Mouse (Mus musculus) intestine, embryonic 15.5 days (tissue): ENCODE measurements around the gene Fam84b. TPM values are rescaled to one million over a fixed set of nuclear protein-coding genes. Genes with fewer than 3 reads are reported as not detected.
"Not testable (repeated sequence)": the region's sequence is repeated elsewhere in the genome, so short reads cannot be mapped to it uniquely, and the experiment has no call there.

ENCODE experiments used
- ATAC-seq: fragments of 200-750 bp; cut with Nextera tagmentation; 2 replicates; pipeline ENCODE4 v1.8.0; 2017; ENCODE audit warnings: moderate TSS enrichment, moderate library complexity
- H3K27ac ChIP-seq: fragments of 300-500 bp; sonication (generic); 2 replicates; pipeline ENCODE4 v1.5.1; 2015; ENCODE audit warnings: mild to moderate bottlenecking, inconsistent platforms
- H3K27me3 ChIP-seq: fragments of 300-500 bp; sonication (generic); replicated peaks from 2 replicates; pipeline ENCODE4 v1.6.1; 2015; ENCODE audit warnings: inconsistent platforms
- H3K36me3 ChIP-seq: fragments of 300-500 bp; sonication (generic); 2 replicates; pipeline ENCODE4 v1.6.1; 2015; ENCODE audit warnings: inconsistent platforms
- H3K4me1 ChIP-seq: fragments of 300-500 bp; sonication (generic); replicated peaks from 2 replicates; pipeline ENCODE4 v1.6.1; 2015; ENCODE audit warnings: inconsistent platforms
- H3K4me2 ChIP-seq: fragments of 300-500 bp; sonication (generic); replicated peaks from 2 replicates; pipeline ENCODE4 v1.6.1; 2015; ENCODE audit warnings: mild to moderate bottlenecking, inconsistent platforms
- H3K4me3 ChIP-seq: fragments of 300-500 bp; sonication (generic); replicated peaks from 2 replicates; pipeline ENCODE4 v1.5.1; 2015; ENCODE audit warnings: inconsistent platforms
- H3K9ac ChIP-seq: fragments of 300-500 bp; sonication (generic); 2 replicates; pipeline ENCODE4 v1.6.1; 2015; ENCODE audit warnings: inconsistent platforms
- H3K9me3 ChIP-seq: fragments of 300-500 bp; sonication (generic); 2 replicates; pipeline ENCODE4 v1.6.1; 2016; ENCODE audit warnings: inconsistent platforms
- WGBS: fragments of 180-500 bp; shearing (Covaris S2); methylation state at CpG from one replicate; pipeline ENCODE4 v1.1.7; 2015; 5-methylcytosine and 5-hydroxymethylcytosine counted together
- polyA plus RNA-seq: library from polyadenylated mRNA; unstranded; fragments of >200 nt; fragmentation: Nextera tagmentation; extraction: Ambion mirVana; gene quantifications from 2 replicates; pipeline ENCODE4 v1.2.1, GENCODE M21; 2015

Fam84b gene
- polyA plus RNA-seq, 1 experiment from 2014 or later = 41.0 TPM

GRCm38 (mm10) chr15:60841785-60842184 is 11.8 kb downstream of the Fam84b start:
- H3K27ac ChIP-seq = no peak overlapping the region
- H3K9ac ChIP-seq = no peak overlapping the region
- no peak overlapping the region for H3K4me2 ChIP-seq
- H3K27me3 ChIP-seq = no peaks in the 10 kb centered on the region
- H3K36me3 ChIP-seq = no peaks in the 10 kb centered on the region
- H3K4me1 ChIP-seq = 0 out of 2 replicates have a peak, but pooled peaks cover 6% of the 10 kb centered on the region
- WGBS = 29% methylated on average over 4 of the region's 4 CpGs
- no peaks in the 10 kb centered on the region for H3K9me3 ChIP-seq
- no peak for ATAC-seq
- no peak overlapping the region for H3K4me3 ChIP-seq

DNA sequence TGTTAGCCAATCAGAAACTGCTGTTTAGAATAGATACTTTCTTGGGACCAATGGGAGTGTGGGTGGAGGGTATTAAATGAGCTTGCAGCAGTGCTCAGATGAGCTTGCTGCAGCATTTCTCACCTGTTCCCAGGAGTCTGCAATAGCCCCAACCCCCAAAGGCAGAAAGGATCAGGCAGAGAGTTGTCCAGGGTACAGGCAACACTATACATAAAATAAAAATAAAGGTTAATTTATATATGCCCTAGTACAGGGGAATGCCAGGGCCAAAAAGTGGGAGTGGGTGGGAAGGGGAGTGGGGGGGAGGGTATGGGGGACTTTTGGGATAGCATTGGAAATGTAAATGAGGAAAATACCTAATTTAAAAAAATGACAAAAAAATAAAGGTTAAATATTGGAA is 12.3 kb downstream of the Fam84b start:
- not testable (repeated sequence) for ATAC-seq, H3K4me3 ChIP-seq, H3K36me3 ChIP-seq, H3K4me1 ChIP-seq, H3K9ac ChIP-seq, H3K4me2 ChIP-seq, H3K27me3 ChIP-seq, H3K9me3 ChIP-seq, H3K27ac ChIP-seq

DNA sequence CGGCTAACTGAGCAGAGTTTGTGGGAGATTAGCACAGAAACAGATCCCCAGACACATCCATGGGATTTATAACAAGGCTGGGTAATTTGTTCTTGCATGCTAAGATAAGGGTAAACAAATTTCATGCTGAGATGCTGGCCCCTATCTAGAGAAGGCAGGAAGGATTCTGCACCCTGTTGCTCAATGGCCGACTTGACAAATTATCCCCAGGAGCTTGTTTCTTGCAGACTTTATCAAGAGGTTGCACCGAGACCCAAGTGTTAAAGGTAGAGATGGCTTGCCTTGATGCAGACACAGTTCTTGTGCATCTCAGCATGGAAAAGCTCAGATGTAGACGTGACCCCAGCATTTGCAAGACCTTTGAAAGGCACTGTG is 13.3 kb downstream of the Fam84b start:
- H3K4me2 ChIP-seq = no peak overlapping the region
- H3K4me3 ChIP-seq = no peak overlapping the region
- no peak for ATAC-seq
- H3K9me3 ChIP-seq = no peaks in the 10 kb centered on the region
- H3K9ac ChIP-seq = no peak overlapping the region
- no peak overlapping the region for H3K27ac ChIP-seq
- 36% methylated on average over 4 of the region's 4 CpGs for WGBS
- no peaks in the 10 kb centered on the region for H3K27me3 ChIP-seq
- 0 out of 2 replicates have a peak, but pooled peaks cover 6% of the 10 kb centered on the region for H3K4me1 ChIP-seq
- H3K36me3 ChIP-seq = no peaks in the 10 kb centered on the region

DNA sequence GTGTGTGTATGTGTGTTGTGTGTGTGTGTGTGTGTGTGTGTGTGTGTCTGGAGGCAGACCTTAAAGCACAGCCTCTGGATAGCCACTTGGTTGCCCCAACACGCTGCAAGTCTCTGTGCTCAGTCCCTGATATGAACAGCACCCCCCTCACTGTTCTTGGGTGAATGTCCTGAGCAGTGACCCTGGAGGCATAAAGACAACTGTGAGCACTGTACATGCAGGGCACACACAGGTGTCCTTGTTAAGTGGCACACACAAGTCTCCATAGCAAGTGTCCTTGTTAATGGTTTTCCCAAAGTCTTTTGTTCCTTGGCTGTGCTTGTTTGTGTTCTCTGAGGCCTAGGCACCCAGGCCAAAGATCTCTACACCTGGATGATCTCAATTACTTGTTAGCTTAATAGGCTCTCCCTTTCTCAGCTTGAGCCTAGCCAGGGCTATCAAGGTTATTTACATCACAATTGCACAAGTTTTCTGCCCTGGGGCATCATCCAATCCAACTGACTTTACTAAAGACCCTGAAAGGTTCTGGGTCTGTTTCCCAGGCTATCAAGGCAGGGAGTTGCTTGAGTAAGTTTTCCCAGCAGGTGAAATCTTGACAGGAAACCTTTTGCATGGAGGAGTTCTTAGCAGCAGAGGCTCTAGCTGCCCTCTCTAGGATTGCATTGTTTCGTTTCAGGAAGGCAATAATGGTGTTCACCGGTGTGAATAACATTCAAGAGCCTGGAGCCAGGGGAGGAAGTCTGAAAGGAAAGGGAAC is 13.9 kb downstream of the Fam84b start:
- ATAC-seq = no peak
- no peaks in the 10 kb centered on the region for H3K27me3 ChIP-seq
- no peak overlapping the region for H3K4me2 ChIP-seq
- H3K27ac ChIP-seq = 0 out of 2 replicates have a peak overlapping the region, but pooled peaks have one; percentile 4
- H3K9me3 ChIP-seq = no peaks in the 10 kb centered on the region
- WGBS = 30% methylated on average over 3 of the region's 3 CpGs
- H3K4me3 ChIP-seq = no peak overlapping the region
- H3K36me3 ChIP-seq = no peaks in the 10 kb centered on the region
- H3K4me1 ChIP-seq = 0 out of 2 replicates have a peak, but pooled peaks cover 6% of the 10 kb centered on the region
- no peak overlapping the region for H3K9ac ChIP-seq

DNA sequence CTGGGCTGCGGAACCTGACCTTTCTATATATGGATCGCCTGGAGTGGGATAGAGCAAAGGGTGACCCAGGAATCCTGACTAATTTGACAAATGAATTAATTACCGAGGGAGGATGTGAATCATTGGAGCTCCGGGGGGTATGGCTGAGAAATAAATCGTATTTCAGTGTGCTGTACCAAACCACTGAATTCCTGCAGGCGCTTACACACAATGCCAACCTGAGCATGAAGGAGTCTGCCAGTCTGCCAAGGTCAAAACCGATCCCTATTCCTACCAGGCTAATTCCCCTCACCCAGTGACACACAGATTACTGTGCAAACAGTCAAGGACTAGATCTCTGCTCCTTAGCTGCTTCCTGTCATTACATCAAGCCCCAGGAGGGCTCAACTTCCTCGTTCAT is 15.4 kb downstream of the Fam84b start:
- Histone ChIP-seq H3K27ac (peak overlapping the region; percentile 65), H3K36me3 (no peaks in the 10 kb centered on the region), H3K27me3 (no peaks in the 10 kb centered on the region), H3K4me2 (no peak overlapping the region), H3K4me1 (0 out of 2 replicates have a peak, but pooled peaks cover 6% of the 10 kb centered on the region), H3K4me3 (no peak overlapping the region), H3K9me3 (no peaks in the 10 kb centered on the region), H3K9ac (no peak overlapping the region)
- 57% methylated on average over 8 of the region's 8 CpGs for WGBS
- ATAC-seq = peak; percentile 31

DNA sequence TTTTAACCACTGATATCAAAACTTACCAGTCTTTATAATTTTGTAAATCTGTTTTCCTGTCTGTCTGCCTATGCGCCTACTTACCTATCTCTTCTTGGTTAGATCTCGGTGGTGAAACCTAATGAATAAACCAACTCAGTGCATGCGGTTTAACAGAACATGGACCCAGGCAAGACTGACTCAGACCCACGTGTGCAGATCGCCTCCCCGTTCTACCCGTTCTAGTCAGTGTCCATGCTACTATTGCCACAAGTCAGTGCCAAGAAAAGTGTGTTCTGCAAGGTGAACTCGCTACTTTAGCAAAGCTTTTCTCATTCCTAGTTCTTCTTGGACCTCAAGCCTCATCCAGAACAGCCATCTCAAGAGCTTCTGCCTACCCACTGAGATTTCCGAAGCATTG is 15.9 kb downstream of the Fam84b start:
- H3K4me3 ChIP-seq = no peak overlapping the region
- no peaks in the 10 kb centered on the region for H3K27me3 ChIP-seq
- H3K36me3 ChIP-seq = no peaks in the 10 kb centered on the region
- no peak overlapping the region for H3K4me2 ChIP-seq
- 0 out of 2 replicates have a peak, but pooled peaks cover 6% of the 10 kb centered on the region for H3K4me1 ChIP-seq
- no peaks in the 10 kb centered on the region for H3K9me3 ChIP-seq
- no peak overlapping the region for H3K9ac ChIP-seq
- ATAC-seq = no peak
- WGBS = 87% methylated on average over 9 of the region's 9 CpGs
- peak overlapping the region; percentile 65; the same call in 1 of the 2 replicates for H3K27ac ChIP-seq

- ATAC-seq = no peak
- H3K4me3 ChIP-seq = no peak overlapping the region
- 37% methylated on average over 4 of the region's 4 CpGs for WGBS
- 0 out of 2 replicates have a peak, but pooled peaks cover 6% of the 10 kb centered on the region for H3K4me1 ChIP-seq
- no peak overlapping the region for H3K4me2 ChIP-seq
- no peaks in the 10 kb centered on the region for H3K36me3 ChIP-seq
- H3K9me3 ChIP-seq = no peaks in the 10 kb centered on the region
- H3K27me3 ChIP-seq = no peaks in the 10 kb centered on the region
- H3K27ac ChIP-seq = no peak overlapping the region
- H3K9ac ChIP-seq = no peak overlapping the region
Measured at GRCm38 (mm10) chr15:60836321-60836720, 17.3 kb downstream of the Fam84b start.

GRCm38 (mm10) chr15:60834598-60835571 is 18.7 kb downstream of the Fam84b start:
- WGBS = 81% methylated on average over 5 of the region's 5 CpGs
- H3K4me2 ChIP-seq = no peak overlapping the region
- 0 out of 2 replicates have a peak, but pooled peaks cover 6% of the 10 kb centered on the region for H3K4me1 ChIP-seq
- H3K9ac ChIP-seq = no peak overlapping the region
- no peaks in the 10 kb centered on the region for H3K27me3 ChIP-seq
- no peak overlapping the region for H3K27ac ChIP-seq
- H3K36me3 ChIP-seq = no peaks in the 10 kb centered on the region
- no peaks in the 10 kb centered on the region for H3K9me3 ChIP-seq
- H3K4me3 ChIP-seq = no peak overlapping the region
- ATAC-seq = peak; percentile 61

DNA sequence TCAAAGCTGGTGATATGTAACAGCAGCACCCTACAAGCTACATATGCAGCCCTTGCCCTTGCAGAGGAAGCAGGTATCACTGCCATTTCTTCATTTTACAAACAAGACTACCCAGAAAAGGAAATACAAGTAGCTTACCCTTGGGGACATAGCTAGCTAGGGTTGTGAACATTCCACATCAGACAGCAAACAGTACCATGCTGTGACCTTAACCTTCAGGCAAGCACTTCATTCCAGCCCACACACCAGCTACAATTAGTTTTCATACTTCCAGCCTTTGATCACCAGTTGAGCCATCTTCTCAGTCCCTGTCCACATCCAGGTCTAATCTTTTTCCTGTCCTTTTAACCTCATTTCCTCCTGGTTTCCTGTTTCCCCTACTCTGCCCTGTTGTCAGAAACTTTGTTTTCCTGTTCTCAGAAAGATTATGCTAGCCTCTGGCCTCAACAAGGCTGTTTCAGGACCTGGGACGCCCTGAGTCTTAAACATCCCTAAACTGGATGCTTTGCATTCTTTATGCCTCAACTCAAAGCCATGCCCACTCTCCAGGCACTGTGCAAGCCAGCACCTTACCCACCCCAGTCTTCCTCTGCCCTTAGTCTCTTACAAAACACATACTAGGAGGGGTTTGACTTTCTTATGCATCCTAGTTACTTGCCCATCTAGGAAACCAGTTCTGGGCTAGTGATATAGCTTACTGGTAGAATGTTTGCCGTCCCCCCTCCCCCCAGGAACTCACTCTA is 19.9 kb downstream of the Fam84b start:
- ATAC-seq = no peak
- Histone ChIP-seq H3K4me1 (no peaks in the 10 kb centered on the region), H3K4me3 (no peak overlapping the region), H3K9me3 (no peaks in the 10 kb centered on the region), H3K9ac (no peak overlapping the region), H3K36me3 (no peaks in the 10 kb centered on the region), H3K27me3 (no peaks in the 10 kb centered on the region), H3K27ac (no peak overlapping the region), H3K4me2 (no peak overlapping the region)
- 17% methylated on average over 2 of the region's 2 CpGs for WGBS

DNA sequence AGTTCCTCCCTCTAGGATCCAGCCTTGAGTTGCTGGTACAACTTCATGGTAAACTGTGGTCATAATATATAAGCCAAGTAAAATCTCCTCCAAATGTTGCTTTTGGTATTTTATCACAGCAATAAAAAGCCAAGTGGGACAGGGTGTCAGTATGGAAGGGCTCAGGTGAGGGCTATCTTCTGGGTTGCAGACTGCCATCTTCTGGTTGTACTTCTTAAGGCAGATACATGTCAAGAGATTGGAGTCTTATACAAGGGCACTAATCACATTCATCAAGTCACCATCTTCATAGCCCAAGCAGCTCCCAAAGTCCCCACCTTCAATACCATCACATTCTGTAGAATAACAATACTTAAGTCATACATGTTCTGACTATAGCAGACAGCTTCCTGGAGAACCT is 21.0 kb downstream of the Fam84b start:
- Histone ChIP-seq H3K4me1 (no peaks in the 10 kb centered on the region), H3K9me3 (no peaks in the 10 kb centered on the region), H3K4me2 (no peak overlapping the region), H3K27me3 (no peaks in the 10 kb centered on the region), H3K9ac (no peak overlapping the region), H3K27ac (no peak overlapping the region), H3K4me3 (no peak overlapping the region), H3K36me3 (no peaks in the 10 kb centered on the region)
- no peak for ATAC-seq

DNA sequence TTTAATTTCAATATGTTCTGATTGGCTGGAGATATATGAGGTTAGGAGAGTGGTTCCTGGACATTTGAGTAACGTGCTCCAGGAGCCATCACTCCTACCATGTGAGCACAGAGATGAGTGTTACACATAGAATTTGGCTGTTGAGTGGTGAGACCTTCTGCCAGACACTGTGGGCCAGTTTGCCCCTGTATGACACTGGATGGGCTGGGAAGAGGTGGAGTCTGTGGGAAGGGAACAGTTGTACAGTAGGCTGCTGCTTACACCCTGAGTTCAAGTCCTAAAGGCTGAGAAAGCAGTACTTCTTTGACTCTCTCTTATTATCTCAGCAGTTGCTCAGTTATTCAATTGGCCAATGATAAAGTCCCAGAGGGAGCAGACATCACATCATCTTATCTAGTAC is 27.4 kb downstream of the Fam84b start:
- H3K4me3 ChIP-seq = no peak overlapping the region
- WGBS = 67% methylated on average over 1 of the region's 1 CpGs

DNA sequence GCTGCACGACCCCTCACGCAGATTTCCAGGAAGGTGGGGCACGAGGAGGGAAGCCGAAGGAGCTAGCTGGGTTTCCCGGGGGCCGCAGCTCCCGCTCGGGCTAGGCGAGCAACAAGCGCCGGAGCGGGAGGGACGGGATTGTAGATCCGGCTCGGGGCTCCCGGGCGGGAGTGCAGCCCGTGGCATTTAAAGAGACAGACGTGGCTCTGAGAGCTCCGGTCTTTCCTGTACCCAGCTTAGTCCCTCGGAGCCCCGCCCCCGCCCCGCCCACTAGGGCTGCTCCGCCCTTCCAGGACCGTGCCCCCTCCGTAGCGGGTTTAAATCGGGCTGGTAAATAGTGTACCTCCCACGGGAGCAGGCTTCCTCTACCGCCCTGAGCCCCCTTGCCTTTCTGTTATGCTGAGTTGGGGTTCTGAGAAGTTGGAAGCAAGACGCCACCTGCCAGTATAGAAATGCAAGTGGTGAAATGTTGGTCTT is 28.8 kb downstream of the Fam84b start:
- Histone ChIP-seq H3K4me3 (peak overlapping the region; percentile 75), H3K4me2 (peak overlapping the region; percentile 95), H3K4me1 (no peaks in the 10 kb centered on the region), H3K27ac (peak overlapping the region; percentile 97), H3K27me3 (no peaks in the 10 kb centered on the region), H3K9ac (peak overlapping the region; percentile 77), H3K36me3 (no peaks in the 10 kb centered on the region), H3K9me3 (no peaks in the 10 kb centered on the region)
- WGBS = under 1% methylated on average over 29 of the region's 32 CpGs
- peak; percentile 90 for ATAC-seq

More for the DNA sequence above, 27.4 kb downstream of the Fam84b start:
- H3K36me3 ChIP-seq = no peaks in the 10 kb centered on the region
- H3K4me1 ChIP-seq = no peaks in the 10 kb centered on the region
- ATAC-seq = no peak
- no peaks in the 10 kb centered on the region for H3K9me3 ChIP-seq
- H3K27me3 ChIP-seq = no peaks in the 10 kb centered on the region
- H3K4me2 ChIP-seq = no peak overlapping the region
- H3K9ac ChIP-seq = no peak overlapping the region
- H3K27ac ChIP-seq = no peak overlapping the region
